Mouse (Mus musculus) liver, embryonic 11.5 days (tissue): ENCODE results near the gene Ank2. TPM values are rescaled to one million over a fixed set of nuclear protein-coding genes. Genes with fewer than 3 reads are reported as not detected.
A peak's percentile ranks its signal among the peaks of the same experiment; 100 is the strongest.

Experiments used
- ATAC-seq: fragments of 200-750 bp; cut with Nextera tagmentation; replicated peaks from 2 replicates; pipeline ENCODE4 v1.8.0; 2017; ENCODE audit warnings: moderate number of reproducible peaks, mild to moderate bottlenecking, moderate TSS enrichment, moderate library complexity; ENCODE audit not compliant: low FRiP score
- DNase-seq: peaks from one replicate; pipeline ENCODE4 v3.0.0-alpha.2; 2017; ENCODE audit warnings: low spot score
- H3K27ac ChIP-seq: fragments of 300-500 bp; sonication (generic); 2 replicates; pipeline ENCODE4 v1.5.1; 2014; ENCODE audit warnings: mild to moderate bottlenecking, low read depth, low read length, control low read depth
- H3K27me3 ChIP-seq: fragments of 300-500 bp; sonication (generic); replicated peaks from 2 replicates; pipeline ENCODE4 v1.6.1; 2014; ENCODE audit warnings: low read length, mixed read lengths; ENCODE audit not compliant: control insufficient read depth, insufficient read depth
- H3K36me3 ChIP-seq: fragments of 300-500 bp; sonication (generic); 2 replicates; pipeline ENCODE4 v1.6.1; 2014; ENCODE audit warnings: mild to moderate bottlenecking, low read length, moderate library complexity, mixed read lengths; ENCODE audit not compliant: control insufficient read depth, insufficient read depth
- H3K4me1 ChIP-seq: fragments of 300-500 bp; sonication (generic); replicated peaks from 2 replicates; pipeline ENCODE4 v1.6.1; 2014; ENCODE audit warnings: low read length, mixed read lengths; ENCODE audit not compliant: control insufficient read depth, insufficient read depth
- H3K4me2 ChIP-seq: fragments of 300-500 bp; sonication (generic); 2 replicates; pipeline ENCODE4 v1.6.1; 2014; ENCODE audit warnings: mild to moderate bottlenecking, control low read depth, moderate library complexity
- H3K4me3 ChIP-seq: fragments of 300-500 bp; sonication (generic); 2 replicates; pipeline ENCODE4 v1.5.1; 2014; ENCODE audit warnings: low read depth, low read length, control low read depth
- H3K9ac ChIP-seq: fragments of 300-500 bp; sonication (generic); 2 replicates; pipeline ENCODE4 v1.6.1; 2014; ENCODE audit warnings: low read depth, low read length, control low read depth
- H3K9me3 ChIP-seq: fragments of 300-500 bp; sonication (generic); 2 replicates; pipeline ENCODE4 v1.6.1; 2016; ENCODE audit warnings: low read length, inconsistent platforms, mixed read lengths; ENCODE audit not compliant: control insufficient read depth
- WGBS: fragments of 180-500 bp; shearing (Covaris S2); extraction: QIAGEN DNeasy Blood & Tissue Kit; methylation state at CpG from one replicate; pipeline ENCODE4 v1.1.7; 2014; 5-methylcytosine and 5-hydroxymethylcytosine counted together
- polyA plus RNA-seq: library from polyadenylated mRNA; unstranded; fragments of >200 nt; fragmentation: Nextera tagmentation; extraction: Ambion mirVana; gene quantifications from 2 replicates; pipeline ENCODE4 v1.2.1, GENCODE M21; 2014

The Ank2 gene
- polyA plus RNA-seq, 1 experiment from 2014 or later = 17.3 TPM

DNA sequence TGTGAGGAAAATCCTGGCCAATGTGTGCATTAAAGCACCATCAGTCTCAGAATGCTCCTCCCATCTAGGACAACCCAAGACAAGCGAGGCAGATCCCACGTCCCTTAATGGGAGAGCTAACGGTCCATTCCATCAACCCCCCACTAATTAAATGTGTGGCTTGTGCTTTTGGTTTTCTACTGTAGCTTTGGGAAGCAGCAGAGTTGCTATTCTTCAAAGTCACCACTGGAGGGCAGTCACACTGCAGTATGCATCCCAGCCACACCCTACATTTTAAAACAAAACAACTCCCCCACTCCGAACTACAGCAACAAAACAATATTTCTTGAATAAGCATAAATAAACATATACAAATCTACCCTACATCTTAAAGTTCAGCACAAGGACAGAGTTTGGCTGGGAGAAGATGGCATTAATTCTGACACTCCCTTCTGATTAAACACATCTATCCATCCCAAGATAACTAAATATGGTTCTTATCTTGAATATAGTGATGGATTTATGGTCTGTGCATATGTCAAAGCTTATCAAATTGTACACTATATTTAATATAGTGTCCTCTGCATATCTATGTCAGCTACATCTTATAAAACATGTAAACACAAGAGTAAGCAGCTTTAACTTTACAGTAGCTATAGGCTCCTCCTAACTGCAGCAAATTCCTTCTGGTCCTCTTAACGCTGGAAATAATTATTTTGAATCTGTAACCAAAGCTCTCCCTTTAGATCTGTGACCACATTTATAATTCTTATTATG is 315.0 kb downstream of the Ank2 start:
- 20% methylated on average over 5 of the region's 5 CpGs for WGBS
- DNase-seq (no peak), ATAC-seq (no peak)
- Histone ChIP-seq H3K27me3 (no peaks in the 10 kb centered on the region), H3K36me3 (no peaks in the 10 kb centered on the region), H3K9me3 (no peaks in the 10 kb centered on the region), H3K27ac (no peak overlapping the region), H3K4me1 (no peaks in the 10 kb centered on the region), H3K4me3 (no peak overlapping the region), H3K9ac (no peak overlapping the region), H3K4me2 (no peak overlapping the region)

DNA sequence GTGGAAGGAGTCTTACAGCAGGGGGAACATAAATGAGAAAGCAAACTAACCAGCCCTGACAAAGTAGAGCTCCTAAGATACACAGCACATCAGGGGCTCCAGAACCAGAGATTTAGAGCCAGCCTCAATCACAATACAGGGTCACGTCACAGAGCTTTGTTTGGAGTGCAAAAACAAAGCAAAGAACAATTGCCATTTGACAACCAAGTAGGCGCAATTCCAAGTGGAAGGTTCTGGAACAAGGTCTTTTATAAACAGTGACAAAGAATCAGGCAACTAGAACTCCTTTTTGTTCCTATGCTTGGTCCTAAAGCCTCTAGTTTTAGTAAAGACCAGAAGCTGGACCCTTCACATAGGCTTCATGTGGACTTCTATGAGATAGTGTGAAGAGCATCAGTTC is 326.5 kb downstream of the Ank2 start:
- Histone ChIP-seq H3K27ac (no peak overlapping the region), H3K27me3 (no peaks in the 10 kb centered on the region), H3K9ac (no peak overlapping the region), H3K36me3 (no peaks in the 10 kb centered on the region), H3K9me3 (no peaks in the 10 kb centered on the region), H3K4me3 (no peak overlapping the region), H3K4me1 (no peaks in the 10 kb centered on the region), H3K4me2 (no peak overlapping the region)
- DNase-seq = no peak
- WGBS = 84% methylated on average over 2 of the region's 2 CpGs
- ATAC-seq = no peak

DNA sequence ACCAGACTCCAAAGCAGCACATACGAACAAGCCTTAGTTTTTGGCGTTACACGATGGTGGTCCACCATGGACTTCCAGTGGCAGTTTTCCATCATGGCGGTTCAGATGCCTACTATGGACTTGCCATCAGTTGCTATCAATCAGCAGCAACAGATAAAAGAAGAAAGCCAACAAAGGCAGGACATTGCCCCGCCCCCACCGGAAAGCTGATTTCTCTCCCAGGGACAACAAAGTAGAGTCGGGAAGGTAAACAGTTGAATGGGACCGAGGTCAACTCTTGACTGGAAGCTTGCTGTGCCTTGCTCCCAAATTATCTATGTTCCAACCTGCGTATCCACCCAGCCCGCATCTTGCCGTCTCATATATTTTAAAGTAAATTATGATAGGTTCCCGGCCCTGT is 328.9 kb downstream of the Ank2 start:
- no peaks in the 10 kb centered on the region for H3K9me3 ChIP-seq
- DNase-seq (no peak), ATAC-seq (peak; percentile 53; the same call in 1 of the 2 replicates)
- no peak overlapping the region for H3K27ac ChIP-seq
- WGBS = 70% methylated on average over 12 of the region's 12 CpGs
- H3K4me3 ChIP-seq = no peak overlapping the region
- no peaks in the 10 kb centered on the region for H3K4me1 ChIP-seq
- H3K27me3 ChIP-seq = no peaks in the 10 kb centered on the region
- no peaks in the 10 kb centered on the region for H3K36me3 ChIP-seq
- no peak overlapping the region for H3K4me2 ChIP-seq
- no peak overlapping the region for H3K9ac ChIP-seq

DNA sequence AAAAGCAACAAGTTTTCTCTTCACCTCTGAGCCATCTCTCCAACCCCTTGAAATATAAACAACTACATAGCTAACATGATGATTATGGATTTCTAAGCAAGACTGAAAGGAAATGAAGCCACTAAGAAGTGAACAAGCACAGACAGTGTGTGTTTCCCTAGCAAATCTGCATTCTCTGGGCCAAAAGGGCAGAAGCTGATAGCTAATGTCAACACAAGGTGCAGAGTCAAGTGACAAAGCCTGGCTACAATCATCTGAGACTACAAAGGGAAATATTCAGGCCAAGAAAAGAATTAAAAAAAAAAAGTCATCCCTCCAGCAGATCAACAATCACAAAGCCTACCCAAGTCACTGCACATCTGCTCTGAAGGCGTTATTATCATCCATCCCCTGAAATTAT is 330.0 kb downstream of the Ank2 start:
- DNase-seq (no peak), ATAC-seq (no peak)
- H3K9me3 ChIP-seq = no peaks in the 10 kb centered on the region
- H3K27ac ChIP-seq = no peak overlapping the region
- WGBS = 56% methylated on average over 1 of the region's 1 CpGs
- no peak overlapping the region for H3K4me3 ChIP-seq
- H3K4me1 ChIP-seq = no peaks in the 10 kb centered on the region
- H3K4me2 ChIP-seq = no peak overlapping the region
- no peak overlapping the region for H3K9ac ChIP-seq
- no peaks in the 10 kb centered on the region for H3K27me3 ChIP-seq
- H3K36me3 ChIP-seq = no peaks in the 10 kb centered on the region

DNA sequence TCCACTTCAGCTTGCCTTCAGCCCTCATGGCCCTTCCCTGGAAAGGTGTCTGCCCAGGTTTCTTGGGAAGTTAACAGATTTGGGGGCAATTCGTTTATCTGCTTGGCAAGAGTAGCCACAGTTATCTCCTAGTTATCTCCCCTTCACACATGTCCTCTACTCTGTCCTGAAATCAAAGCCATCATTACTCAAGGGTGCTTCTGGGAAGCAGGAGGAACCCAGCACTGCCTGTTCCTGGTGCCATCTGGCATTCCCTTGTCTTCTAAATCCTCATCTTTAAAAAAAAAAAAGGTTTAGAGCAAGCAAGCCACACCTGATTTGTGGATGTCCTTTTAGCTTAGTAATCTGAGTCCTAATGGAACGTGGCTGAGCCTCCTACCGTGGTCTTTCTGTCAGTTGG is 335.4 kb downstream of the Ank2 start:
- ATAC-seq (no peak), DNase-seq (no peak)
- Histone ChIP-seq H3K4me3 (no peak overlapping the region), H3K4me1 (no peaks in the 10 kb centered on the region), H3K9ac (no peak overlapping the region), H3K27ac (no peak overlapping the region), H3K27me3 (peaks cover 24% of the 10 kb centered on the region), H3K9me3 (no peaks in the 10 kb centered on the region), H3K4me2 (no peak overlapping the region), H3K36me3 (no peaks in the 10 kb centered on the region)
- WGBS = 25% methylated on average over 3 of the region's 3 CpGs

DNA sequence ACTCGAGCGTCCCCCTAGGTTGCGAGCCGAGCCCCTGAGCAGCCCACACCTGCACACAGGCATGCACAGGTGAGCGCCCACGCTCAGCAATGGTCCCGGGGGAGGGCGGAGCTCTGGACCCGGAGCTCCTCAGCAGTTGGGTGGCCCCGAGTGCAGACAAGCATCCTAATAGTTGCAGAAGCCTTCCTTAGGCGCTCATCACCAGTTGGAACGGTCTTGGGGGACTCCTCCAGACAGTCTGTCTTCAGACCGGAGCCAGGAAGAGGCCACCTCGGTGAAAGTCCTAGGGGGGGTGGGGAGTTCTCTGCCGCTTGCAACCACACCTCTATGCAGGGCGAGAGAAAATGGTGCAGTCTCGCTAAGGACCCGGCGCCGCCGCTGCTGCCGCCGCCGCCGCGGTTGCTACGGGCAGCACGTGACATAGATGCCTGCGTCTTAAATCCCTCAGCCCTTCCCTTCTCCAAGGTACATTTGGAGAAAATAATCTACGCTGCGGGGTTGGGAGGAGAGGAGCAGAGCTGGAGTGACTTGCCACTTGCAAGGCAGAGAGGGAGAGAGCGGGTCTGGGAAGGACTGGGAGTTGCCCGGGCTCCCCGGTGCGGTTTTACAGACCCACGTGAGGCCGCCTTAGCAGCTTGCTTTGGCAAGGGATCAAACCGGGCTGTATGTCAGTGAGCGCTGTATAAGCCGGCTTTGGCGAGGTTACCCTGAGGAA is 337.0 kb downstream of the Ank2 start:
- DNase-seq = peak; percentile 72
- peak overlapping the region; percentile 37; the same call in 1 of the 2 replicates for H3K9ac ChIP-seq

DNA sequence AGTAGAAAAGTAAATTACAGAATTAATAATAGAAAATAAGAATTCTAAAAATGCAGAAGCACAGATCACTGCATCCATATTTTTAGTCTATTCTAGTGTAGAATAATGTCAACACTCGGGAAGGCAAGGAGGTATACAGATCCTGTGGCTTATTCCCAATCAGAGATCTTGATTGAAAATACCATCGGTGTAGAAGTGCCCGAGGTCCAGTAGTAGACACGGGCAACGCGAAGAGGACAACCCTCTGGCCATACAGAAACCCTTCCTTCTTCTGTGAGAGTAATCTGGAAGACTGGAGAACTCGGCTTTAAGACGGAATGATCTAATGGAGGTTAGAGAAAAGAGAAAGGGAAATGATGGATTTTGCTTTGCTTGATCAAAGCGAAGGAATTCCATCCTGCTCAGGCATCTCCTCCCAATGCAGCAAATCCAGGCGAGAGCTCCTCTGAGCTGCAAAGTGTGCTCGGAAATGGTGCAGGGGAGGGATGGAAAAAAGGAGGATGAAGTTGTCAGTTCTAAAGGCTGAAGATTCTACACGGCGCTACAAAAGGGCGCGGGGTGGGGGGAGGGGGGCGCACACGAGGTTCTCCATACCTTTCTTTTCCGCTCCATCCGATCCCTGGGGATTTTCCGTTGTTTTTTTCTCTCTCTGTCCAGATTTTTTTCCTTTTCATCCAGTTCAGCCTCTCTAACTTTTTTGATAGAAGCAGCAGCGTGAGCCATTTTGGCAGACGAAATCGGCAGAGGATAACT is 337.9 kb downstream of the Ank2 start:
- Histone ChIP-seq H3K9ac (no peak overlapping the region; the same call in 1 of the 2 replicates), H3K9me3 (no peaks in the 10 kb centered on the region), H3K27ac (no peak overlapping the region), H3K36me3 (no peaks in the 10 kb centered on the region), H3K4me1 (no peaks in the 10 kb centered on the region), H3K27me3 (peaks cover 24% of the 10 kb centered on the region), H3K4me3 (peak overlapping the region; percentile 57), H3K4me2 (peak overlapping the region; percentile 64)
- WGBS = 7% methylated on average over 23 of the region's 23 CpGs
- DNase-seq (no peak), ATAC-seq (no peak)

More for the DNA sequence above, 337.0 kb downstream of the Ank2 start:
- peaks cover 24% of the 10 kb centered on the region for H3K27me3 ChIP-seq
- H3K36me3 ChIP-seq = no peaks in the 10 kb centered on the region
- H3K9me3 ChIP-seq = no peaks in the 10 kb centered on the region
- H3K27ac ChIP-seq = no peak overlapping the region; the same call in 1 of the 2 replicates
- peak; percentile 73 for ATAC-seq
- peak overlapping the region; percentile 57 for H3K4me3 ChIP-seq
- H3K4me2 ChIP-seq = peak overlapping the region; percentile 64
- WGBS = under 1% methylated on average over 41 of the region's 41 CpGs
- H3K4me1 ChIP-seq = no peaks in the 10 kb centered on the region

DNA sequence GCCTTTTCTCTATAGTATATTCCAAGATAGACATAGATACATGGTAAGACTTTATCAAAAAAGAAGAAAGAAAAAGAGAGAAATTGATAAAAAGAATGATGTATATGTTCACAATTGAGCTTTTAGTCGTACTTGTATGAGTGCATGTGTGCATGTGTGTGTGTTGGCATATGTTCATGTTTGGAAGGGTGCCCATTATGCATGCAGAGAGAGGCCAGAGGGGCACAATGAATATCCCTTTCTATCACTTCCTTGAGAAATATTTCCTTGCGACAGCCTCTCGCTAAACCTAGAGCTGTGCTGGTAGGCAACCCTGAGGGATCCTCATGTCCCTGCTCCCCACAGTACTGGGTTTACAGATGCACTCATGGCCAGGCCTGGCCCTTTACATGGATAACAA is 341.4 kb downstream of the Ank2 start:
- Histone ChIP-seq H3K4me3 (no peak overlapping the region), H3K9me3 (no peaks in the 10 kb centered on the region), H3K27me3 (peaks cover 19% of the 10 kb centered on the region), H3K27ac (no peak overlapping the region), H3K36me3 (no peaks in the 10 kb centered on the region), H3K9ac (no peak overlapping the region), H3K4me1 (no peaks in the 10 kb centered on the region), H3K4me2 (no peak overlapping the region)
- ATAC-seq = no peak
- 87% methylated on average over 3 of the region's 3 CpGs for WGBS
- no peak for DNase-seq
